Mouse (Mus musculus) WW6 (cell line): Measurements from ENCODE around the gene Ubap1l.

Source experiments
- DNase-seq: peaks from one replicate; pipeline ENCODE4 v3.0.0-alpha.2; 2013; ENCODE audit warnings: low read depth, low spot score

Gene Ubap1l

GRCm38 (mm10) chr9:65408871-65409295 is 48.0 kb downstream of the Ubap1l start:
- DNase-seq = no peak

- DNase-seq = no peak
Observed at GRCm38 (mm10) chr9:65410378-65410777, 49.5 kb downstream of the Ubap1l start.

GRCm38 (mm10) chr9:65411326-65411725 is 50.5 kb downstream of the Ubap1l start:
- DNase-seq = no peak

- no peak for DNase-seq
Observed at GRCm38 (mm10) chr9:65417738-65418137, 56.9 kb downstream of the Ubap1l start.

- DNase-seq = no peak
Observed at GRCm38 (mm10) chr9:65419633-65420032, 58.8 kb downstream of the Ubap1l start.

GRCm38 (mm10) chr9:65422760-65423501 is 62.1 kb downstream of the Ubap1l start, which contains the start of gene Slc51b:
TSS of gene Slc51b (minus strand) at chr9:65422955.
- DNase-seq = no peak

GRCm38 (mm10) chr9:65424393-65424792 is 63.6 kb downstream of the Ubap1l start:
- no peak for DNase-seq

GRCm38 (mm10) chr9:65427511-65427910 is 66.7 kb downstream of the Ubap1l start:
- DNase-seq = no peak

GRCm38 (mm10) chr9:65428003-65428402 is 67.2 kb downstream of the Ubap1l start:
- DNase-seq = no peak
